Mouse (Mus musculus) limb, embryonic 15.5 days (tissue): ENCODE measurements around the gene A4galt. TPM values are rescaled to one million over a fixed set of nuclear protein-coding genes. Genes with fewer than 3 reads are reported as not detected.

Source experiments
- ATAC-seq: fragments of 200-750 bp; cut with Nextera tagmentation; 2 replicates; pipeline ENCODE4 v1.8.0; 2017; ENCODE audit warnings: low read depth, moderate TSS enrichment; ENCODE audit not compliant: insufficient number of reproducible peaks, low FRiP score, low TSS enrichment
- H3K27ac ChIP-seq: fragments of 300-500 bp; sonication (generic); 2 replicates; pipeline ENCODE4 v1.5.1; 2015; ENCODE audit warnings: moderate library complexity, mild to moderate bottlenecking, inconsistent platforms
- H3K27me3 ChIP-seq: fragments of 300-500 bp; sonication (generic); 2 replicates; pipeline ENCODE4 v1.6.1; 2015; ENCODE audit warnings: inconsistent platforms
- H3K36me3 ChIP-seq: fragments of 300-500 bp; sonication (generic); 2 replicates; pipeline ENCODE4 v1.6.1; 2015; ENCODE audit warnings: inconsistent platforms
- H3K4me1 ChIP-seq: fragments of 300-500 bp; sonication (generic); 2 replicates; pipeline ENCODE4 v1.6.1; 2015; ENCODE audit warnings: inconsistent platforms
- H3K4me2 ChIP-seq: fragments of 300-500 bp; sonication (generic); 2 replicates; pipeline ENCODE4 v1.6.1; 2015; ENCODE audit warnings: mild to moderate bottlenecking, inconsistent platforms
- H3K4me3 ChIP-seq: fragments of 300-500 bp; sonication (generic); 2 replicates; pipeline ENCODE4 v1.5.1; 2015; ENCODE audit warnings: mild to moderate bottlenecking, inconsistent platforms
- H3K9ac ChIP-seq: fragments of 300-500 bp; sonication (generic); 2 replicates; pipeline ENCODE4 v1.6.1; 2015; ENCODE audit warnings: inconsistent platforms
- H3K9me3 ChIP-seq: fragments of 300-500 bp; sonication (generic); 2 replicates; pipeline ENCODE4 v1.6.1; 2016; ENCODE audit warnings: inconsistent platforms
- WGBS: fragments of 180-500 bp; shearing (Covaris S2); methylation state at CpG from one replicate; pipeline ENCODE4 v1.1.7; 2015; 5-methylcytosine and 5-hydroxymethylcytosine counted together
- polyA plus RNA-seq: library from polyadenylated mRNA; unstranded; fragments of >200 nt; fragmentation: Nextera tagmentation; extraction: Ambion mirVana; gene quantifications from 2 replicates; pipeline ENCODE4 v1.2.1, GENCODE M21; 2015

Gene A4galt
- polyA plus RNA-seq: 5.7 and 8.3 TPM in 2 replicates

GRCm38 (mm10) chr15:83251176-83252004 is at the start of gene A4galt:
A4galt (minus strand) TSS chr15:83251774.
- no peak for ATAC-seq
- Histone ChIP-seq H3K4me1 (peaks cover 16% of the 10 kb centered on the region), H3K27me3 (peaks cover 28% of the 10 kb centered on the region), H3K9ac (peak within 1 kb of the TSS; percentile 45; the same call in 1 of the 2 replicates), H3K9me3 (no peaks in the 10 kb centered on the region), H3K4me3 (peak within 1 kb of the TSS; percentile 53), H3K27ac (no peak within 1 kb of the TSS; the same call in 1 of the 2 replicates), H3K4me2 (peak within 1 kb of the TSS; percentile 96), H3K36me3 (no peaks in the 10 kb centered on the region)
- 2% methylated on average over 54 of the region's 66 CpGs for WGBS

DNA sequence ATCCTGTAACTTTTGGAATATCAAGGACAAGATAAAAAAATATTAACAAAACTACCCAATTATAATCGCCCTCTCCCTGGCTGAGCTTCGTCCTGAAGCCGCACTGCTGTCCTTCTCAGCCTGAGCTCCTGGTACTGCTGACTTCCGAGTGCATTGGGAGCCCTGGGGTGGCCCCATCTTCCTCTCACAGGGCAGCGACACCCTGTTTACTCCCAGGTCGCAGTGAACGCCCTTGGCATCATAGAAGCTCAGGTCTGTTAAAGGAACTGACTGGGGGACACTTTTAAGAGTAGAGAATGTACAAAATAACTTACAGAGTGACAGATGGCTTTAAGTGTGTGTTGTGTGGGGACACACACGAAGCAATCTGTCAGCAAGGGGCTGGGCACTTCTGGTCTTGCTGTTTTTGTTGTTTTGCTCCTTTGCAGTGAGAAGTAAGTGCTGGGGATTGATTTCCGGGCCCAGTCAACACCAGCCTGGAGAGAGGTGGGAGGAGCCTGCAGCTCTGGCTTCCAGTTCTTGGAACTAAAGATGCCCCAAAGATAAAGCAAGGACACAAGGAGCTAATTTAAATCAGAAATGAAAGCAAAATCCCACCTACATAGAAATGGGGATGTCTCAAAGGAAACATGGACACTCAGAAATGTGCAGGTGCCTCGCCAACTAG is 48.5 kb upstream of the A4galt start:
- ATAC-seq: no peak
- Histone ChIP-seq H3K9me3 (no peaks in the 10 kb centered on the region), H3K36me3 (peaks cover 59% of the 10 kb centered on the region), H3K9ac (no peak overlapping the region), H3K27me3 (no peaks in the 10 kb centered on the region), H3K4me3 (no peak overlapping the region), H3K4me2 (no peak overlapping the region), H3K4me1 (peaks cover 24% of the 10 kb centered on the region), H3K27ac (no peak overlapping the region; the same call in 1 of the 2 replicates)
- WGBS: 57% methylated on average over 10 of the region's 10 CpGs

- WGBS: 87% methylated on average over 7 of the region's 7 CpGs
- no peak overlapping the region for H3K4me2 ChIP-seq
Observed at GRCm38 (mm10) chr15:83299450-83299849, 47.9 kb upstream of the A4galt start.

GRCm38 (mm10) chr15:83298810-83299209 is 47.2 kb upstream of the A4galt start:
- WGBS: 89% methylated on average over 2 of the region's 2 CpGs
- Histone ChIP-seq H3K4me2 (no peak overlapping the region), H3K4me1 (peaks cover 33% of the 10 kb centered on the region), H3K9me3 (no peaks in the 10 kb centered on the region), H3K9ac (no peak overlapping the region), H3K27ac (no peak overlapping the region), H3K36me3 (peaks cover 47% of the 10 kb centered on the region), H3K4me3 (no peak overlapping the region), H3K27me3 (no peaks in the 10 kb centered on the region)
- ATAC-seq: no peak

More at GRCm38 (mm10) chr15:83299450-83299849, 47.9 kb upstream of the A4galt start:
- Histone ChIP-seq H3K9ac (no peak overlapping the region), H3K27ac (no peak overlapping the region), H3K4me1 (peaks cover 30% of the 10 kb centered on the region), H3K4me3 (no peak overlapping the region), H3K27me3 (no peaks in the 10 kb centered on the region), H3K9me3 (no peaks in the 10 kb centered on the region), H3K36me3 (peaks cover 53% of the 10 kb centered on the region)
- ATAC-seq: no peak

DNA sequence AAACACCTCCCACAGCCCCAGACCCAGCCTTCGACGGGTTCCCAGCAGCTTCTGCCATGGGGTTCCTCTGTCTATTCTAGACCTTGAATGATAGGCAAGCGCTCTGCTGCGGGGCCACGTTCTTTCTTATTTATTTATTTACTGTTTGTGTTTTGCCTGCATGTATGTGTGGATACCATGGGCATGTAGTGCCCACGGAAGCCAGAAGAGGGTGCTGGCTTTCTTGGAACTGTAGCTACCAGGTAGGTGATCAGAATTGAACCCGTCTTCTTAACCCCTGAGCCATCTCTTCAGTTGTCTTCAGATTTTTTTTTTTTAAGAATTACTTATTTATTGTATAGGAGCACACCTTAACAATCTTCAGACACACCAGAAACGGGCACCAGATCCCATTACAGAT is 46.7 kb upstream of the A4galt start:
- Histone ChIP-seq H3K4me1 (peaks cover 34% of the 10 kb centered on the region), H3K9me3 (no peaks in the 10 kb centered on the region), H3K4me3 (no peak overlapping the region), H3K36me3 (peaks cover 44% of the 10 kb centered on the region), H3K4me2 (no peak overlapping the region), H3K9ac (no peak overlapping the region), H3K27me3 (no peaks in the 10 kb centered on the region), H3K27ac (no peak overlapping the region)
- no peak for ATAC-seq
- 83% methylated on average over 8 of the region's 8 CpGs for WGBS

- Histone ChIP-seq H3K4me3 (no peak overlapping the region), H3K27me3 (no peaks in the 10 kb centered on the region), H3K36me3 (peaks cover 30% of the 10 kb centered on the region), H3K4me2 (no peak overlapping the region), H3K9me3 (no peaks in the 10 kb centered on the region), H3K9ac (no peak overlapping the region), H3K27ac (no peak overlapping the region), H3K4me1 (peaks cover 42% of the 10 kb centered on the region)
- 55% methylated on average over 5 of the region's 8 CpGs for WGBS
- ATAC-seq: no peak
Observed at GRCm38 (mm10) chr15:83296771-83297311, 45.3 kb upstream of the A4galt start.

DNA sequence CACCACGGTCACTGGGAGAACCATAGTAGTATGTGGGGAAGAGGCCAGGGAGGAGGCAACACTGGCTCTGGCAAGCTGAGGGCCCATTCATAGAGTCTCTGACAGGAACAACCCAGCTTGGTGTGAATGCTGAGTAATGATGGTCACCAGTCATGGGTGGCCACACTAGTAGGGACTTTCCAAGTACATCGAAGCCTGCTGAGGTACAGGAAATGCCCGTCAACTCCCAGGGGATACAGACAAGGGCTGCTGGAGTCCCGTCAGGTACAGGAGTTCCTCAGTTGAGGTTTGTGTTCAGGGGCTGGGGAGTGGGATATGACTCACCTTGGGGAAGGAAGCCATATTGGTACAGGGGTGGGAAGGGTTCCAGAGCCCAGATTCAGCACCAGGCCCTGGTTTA is 44.5 kb upstream of the A4galt start:
- peaks cover 42% of the 10 kb centered on the region for H3K4me1 ChIP-seq
- H3K4me2 ChIP-seq: no peak overlapping the region
- no peaks in the 10 kb centered on the region for H3K9me3 ChIP-seq
- H3K27ac ChIP-seq: no peak overlapping the region
- H3K9ac ChIP-seq: no peak overlapping the region
- peaks cover 30% of the 10 kb centered on the region for H3K36me3 ChIP-seq
- no peak for ATAC-seq
- no peaks in the 10 kb centered on the region for H3K27me3 ChIP-seq
- WGBS: 88% methylated on average over 4 of the region's 4 CpGs
- H3K4me3 ChIP-seq: no peak overlapping the region

GRCm38 (mm10) chr15:83294954-83295353 is 43.4 kb upstream of the A4galt start:
- Histone ChIP-seq H3K4me3 (no peak overlapping the region), H3K27ac (peak overlapping the region; percentile 69), H3K9ac (no peak overlapping the region), H3K4me1 (peaks cover 42% of the 10 kb centered on the region), H3K4me2 (no peak overlapping the region), H3K9me3 (no peaks in the 10 kb centered on the region), H3K36me3 (peaks cover 25% of the 10 kb centered on the region), H3K27me3 (no peaks in the 10 kb centered on the region)
- no peak for ATAC-seq
- WGBS: 56% methylated on average over 3 of the region's 3 CpGs

DNA sequence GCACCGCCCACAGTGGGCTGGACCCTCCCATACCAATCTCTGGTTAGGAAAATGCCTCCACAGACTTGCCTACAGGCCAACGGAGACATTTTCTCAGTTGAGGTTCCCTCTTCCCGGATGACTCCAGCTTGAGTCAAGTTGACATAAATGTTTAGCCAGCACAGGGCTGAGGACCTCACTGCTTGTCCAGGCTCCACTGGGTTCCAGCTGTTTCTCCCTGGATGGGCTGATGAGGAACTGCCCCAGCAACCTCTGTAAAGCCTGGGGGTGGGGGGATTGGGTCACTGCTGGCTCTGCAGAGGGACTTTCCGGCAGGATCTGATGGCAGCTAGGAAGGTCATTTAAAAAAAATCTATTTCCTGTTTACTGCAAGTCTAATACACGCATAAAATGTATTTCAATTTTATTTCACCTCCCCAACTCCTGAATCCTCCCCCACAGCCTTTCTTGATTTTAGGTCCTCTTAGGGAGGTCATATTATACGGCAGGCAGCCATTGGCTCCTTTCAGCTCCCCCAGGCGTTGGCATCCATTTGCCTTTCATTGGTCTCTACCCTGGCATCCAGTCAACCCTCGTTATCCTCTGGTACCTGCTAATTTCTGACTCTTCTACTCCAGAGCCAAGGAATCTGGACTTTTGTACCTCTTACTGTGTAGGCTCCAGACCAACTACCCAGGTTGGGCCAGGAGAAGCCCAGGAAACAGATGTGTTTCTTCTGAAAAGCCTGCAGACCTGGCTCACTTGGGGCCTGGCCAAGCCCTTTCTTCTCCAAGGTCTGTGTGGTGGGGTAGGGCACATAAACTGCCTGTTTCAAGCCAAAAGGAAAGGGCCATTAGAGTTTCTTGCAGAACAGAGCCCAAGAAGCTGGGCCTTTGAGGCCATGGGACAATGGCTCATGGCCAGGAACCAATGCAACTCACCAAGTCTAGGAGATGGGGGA is 42.4 kb upstream of the A4galt start:
- Histone ChIP-seq H3K4me2 (no peak overlapping the region), H3K4me3 (no peak overlapping the region), H3K9me3 (no peaks in the 10 kb centered on the region), H3K4me1 (peaks cover 42% of the 10 kb centered on the region), H3K27ac (peak overlapping the region; percentile 69), H3K9ac (no peak overlapping the region), H3K36me3 (peaks cover 17% of the 10 kb centered on the region), H3K27me3 (no peaks in the 10 kb centered on the region)
- WGBS: 60% methylated on average over 8 of the region's 8 CpGs
- ATAC-seq: peak; percentile 64; the same call in 1 of the 2 replicates

- Histone ChIP-seq H3K4me1 (peaks cover 42% of the 10 kb centered on the region), H3K27ac (peak overlapping the region; percentile 69), H3K36me3 (peaks cover 10% of the 10 kb centered on the region), H3K4me2 (no peak overlapping the region), H3K9ac (no peak overlapping the region), H3K27me3 (no peaks in the 10 kb centered on the region), H3K9me3 (no peaks in the 10 kb centered on the region), H3K4me3 (no peak overlapping the region)
- WGBS: 73% methylated on average over 6 of the region's 6 CpGs
- ATAC-seq: no peak
Observed at GRCm38 (mm10) chr15:83293144-83293543, 41.6 kb upstream of the A4galt start.
